Mouse (Mus musculus): ENCODE measurements around the gene Gpr107. TPM values are rescaled to one million over a fixed set of nuclear protein-coding genes. Genes with fewer than 3 reads are reported as not detected.

The Gpr107 gene
- total and polyA plus RNA-seq, 2 experiments from 2014 or later = 24.0 to 40.8 TPM

DNA sequence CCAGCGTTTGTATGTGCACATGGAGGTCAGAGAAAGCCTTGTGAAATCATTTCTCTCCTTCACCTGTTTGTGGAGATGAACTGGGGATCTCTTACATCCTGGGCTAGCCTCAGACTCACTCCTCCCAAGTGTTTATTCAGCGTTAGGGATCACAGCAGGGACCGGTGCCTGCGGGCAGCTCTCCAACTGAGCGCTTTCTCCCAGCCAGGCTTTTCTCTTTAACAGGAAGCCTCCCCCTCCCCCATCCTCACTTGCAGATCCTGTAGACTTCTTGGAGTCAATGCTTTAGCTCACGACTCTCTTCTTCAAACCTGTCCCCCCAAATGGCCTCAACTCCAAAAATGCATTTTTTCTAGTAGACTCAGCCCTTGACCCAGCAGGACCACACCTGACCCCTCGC lies 89.5 kb downstream of the Gpr107 start:
- DNase-seq (peak; percentile 39), ATAC-seq (no peak)
- Histone ChIP-seq H3K27ac (ENCODE audit: low read depth, low read length) (no peak overlapping the region), H3K4me1 (ENCODE audit: insufficient read depth) (0 out of 2 replicates have a peak, but pooled peaks cover 6% of the 10 kb centered on the region), H3K4me2 (ENCODE audit: low read depth) (no peak overlapping the region), H3K27me3 (ENCODE audit: insufficient read depth, low read length) (no peaks in the 10 kb centered on the region; the same call in 1 of the 2 replicates), H3K36me3 (ENCODE audit: insufficient read depth) (no peaks in the 10 kb centered on the region), H3K9ac (no peak overlapping the region), H3K9me3 (ENCODE audit: low read length) (no peaks in the 10 kb centered on the region), H3K4me3 (ENCODE audit: low read depth, low read length) (no peak overlapping the region)
- TF ChIP-seq CTCF (IDR thresholded peaks at IDR 0.05; ENCODE audit: low read depth) = no peak
- 5% methylated on average over 7 of the region's 7 CpGs for WGBS

- Histone ChIP-seq H3K4me2 (ENCODE audit: low read depth) (no peak overlapping the region), H3K27me3 (ENCODE audit: insufficient read depth, low read length) (no peaks in the 10 kb centered on the region; the same call in 1 of the 2 replicates), H3K9ac (no peak overlapping the region), H3K9me3 (ENCODE audit: low read length) (no peaks in the 10 kb centered on the region), H3K27ac (ENCODE audit: low read depth, low read length) (no peak overlapping the region), H3K4me3 (ENCODE audit: low read depth, low read length) (no peak overlapping the region), H3K36me3 (ENCODE audit: insufficient read depth) (peaks cover 10% of the 10 kb centered on the region; the same call in 1 of the 2 replicates), H3K4me1 (ENCODE audit: insufficient read depth) (peaks cover 22% of the 10 kb centered on the region)
- 69% methylated on average over 8 of the region's 8 CpGs for WGBS
- no peak for TF ChIP-seq CTCF (IDR thresholded peaks at IDR 0.05; ENCODE audit: low read depth)
- DNase-seq (no peak), ATAC-seq (no peak)
Measured at GRCm38 (mm10) chr2:31244216-31244615, 92.1 kb downstream of the Gpr107 start.

- 13% methylated on average over 5 of the region's 5 CpGs for whole genome bisulfite sequencing
- Histone ChIP-seq H3K9ac (peak overlapping the region; percentile 93), H3K9me3 (ENCODE audit: low read length) (no peaks in the 10 kb centered on the region), H3K27ac (ENCODE audit: low read depth, low read length) (peak overlapping the region; percentile 83), H3K4me3 (ENCODE audit: low read depth, low read length) (peak overlapping the region; percentile 93), H3K4me2 (ENCODE audit: low read depth) (peak overlapping the region; percentile 85), H3K27me3 (ENCODE audit: insufficient read depth, low read length) (no peaks in the 10 kb centered on the region; the same call in 1 of the 2 replicates), H3K36me3 (ENCODE audit: insufficient read depth) (peaks cover 10% of the 10 kb centered on the region; the same call in 1 of the 2 replicates), H3K4me1 (ENCODE audit: insufficient read depth) (peaks cover 22% of the 10 kb centered on the region)
- TF ChIP-seq CTCF (IDR thresholded peaks at IDR 0.05; ENCODE audit: low read depth) = no peak
- ATAC-seq = no peak
- no peak for DNase-seq
Measured at GRCm38 (mm10) chr2:31245051-31245450, 92.9 kb downstream of the Gpr107 start.

GRCm38 (mm10) chr2:31245491-31246141 lies 93.5 kb downstream of the Gpr107 start, which contains the start of gene Ncs1:
Gene Ncs1, plus strand, starts transcription at chr2:31245823.
- ATAC-seq = peak; percentile 94
- WGBS = 1% methylated on average over 80 of the region's 89 CpGs
- peaks cover 22% of the 10 kb centered on the region for H3K4me1 ChIP-seq (ENCODE audit: insufficient read depth)

DNA sequence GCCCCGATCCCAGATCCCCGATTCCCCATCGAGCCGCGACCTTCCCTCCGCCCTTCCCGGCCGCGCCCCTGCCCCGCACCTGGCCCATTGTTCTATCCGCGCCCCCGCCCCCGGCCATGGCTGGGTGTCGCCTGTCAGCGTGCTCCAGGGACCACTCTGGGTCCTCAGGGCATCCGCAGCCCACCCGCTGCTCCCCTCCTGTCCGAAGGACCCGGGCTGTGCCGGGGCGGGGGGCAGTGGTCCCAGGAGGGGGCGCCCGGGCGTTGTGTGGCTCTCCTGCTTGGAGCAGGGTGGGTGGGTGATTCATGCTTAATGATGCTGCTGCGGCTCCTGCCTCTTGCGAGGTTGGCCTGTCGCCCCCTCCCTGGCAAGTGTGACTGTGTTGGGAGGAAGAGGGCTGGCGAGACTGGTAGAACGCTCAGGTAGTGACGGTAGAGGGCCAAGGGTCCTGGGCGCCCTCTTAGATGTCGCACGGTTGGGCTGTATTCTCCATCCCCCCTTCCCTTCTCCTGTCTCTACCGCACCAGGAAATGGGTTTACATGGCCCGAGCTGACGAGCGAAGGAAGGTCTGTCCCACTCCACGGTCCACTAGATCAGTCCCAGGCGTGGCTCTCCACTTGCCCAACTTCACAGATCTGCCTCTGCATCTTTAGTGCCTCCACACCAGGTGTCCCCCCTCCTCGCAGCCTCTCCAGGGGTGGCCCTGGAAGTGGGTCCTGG lies 94.3 kb downstream of the Gpr107 start:
- H3K4me3 ChIP-seq (ENCODE audit: low read depth, low read length) = peak overlapping the region; percentile 93
- peak; percentile 43 for TF ChIP-seq CTCF (IDR thresholded peaks at IDR 0.05; ENCODE audit: low read depth)

More at GRCm38 (mm10) chr2:31245491-31246141, 93.5 kb downstream of the Gpr107 start, which contains the start of gene Ncs1:
- Histone ChIP-seq H3K36me3 (ENCODE audit: insufficient read depth) (peaks cover 10% of the 10 kb centered on the region; the same call in 1 of the 2 replicates), H3K4me2 (ENCODE audit: low read depth) (peak within 1 kb of the TSS; percentile 85), H3K27me3 (ENCODE audit: insufficient read depth, low read length) (no peaks in the 10 kb centered on the region; the same call in 1 of the 2 replicates), H3K4me3 (ENCODE audit: low read depth, low read length) (peak within 1 kb of the TSS; percentile 93), H3K9ac (peak within 1 kb of the TSS; percentile 93), H3K9me3 (ENCODE audit: low read length) (no peaks in the 10 kb centered on the region), H3K27ac (ENCODE audit: low read depth, low read length) (peak within 1 kb of the TSS; percentile 83)
- peak; percentile 88 for DNase-seq
- peak; percentile 46 for TF ChIP-seq CTCF (IDR thresholded peaks at IDR 0.05; ENCODE audit: low read depth)

DNA sequence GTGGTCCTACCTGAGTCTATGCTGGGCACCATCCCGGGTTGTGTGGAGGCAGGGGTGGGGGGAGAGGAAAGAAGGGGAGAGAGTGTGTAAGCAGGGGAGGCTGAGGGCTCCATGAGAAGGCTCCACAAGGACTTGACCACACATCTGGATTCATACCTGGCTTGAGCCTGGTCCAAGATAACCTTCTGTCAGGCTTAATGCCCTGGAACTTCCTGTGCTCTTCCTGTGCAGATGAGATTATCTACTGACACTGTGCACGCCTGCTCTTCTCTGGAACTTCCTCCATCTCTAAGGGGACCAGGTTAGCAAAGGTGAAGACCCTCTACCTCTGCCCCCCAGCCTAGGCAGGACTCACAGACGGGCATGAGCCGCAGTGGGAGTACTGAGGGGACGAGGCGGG lies 96.7 kb downstream of the Gpr107 start:
- no peak overlapping the region for H3K27ac ChIP-seq (ENCODE audit: low read depth, low read length)
- DNase-seq (no peak), ATAC-seq (no peak)
- no peaks in the 10 kb centered on the region for H3K9me3 ChIP-seq (ENCODE audit: low read length)
- no peak overlapping the region for H3K9ac ChIP-seq
- TF ChIP-seq CTCF (IDR thresholded peaks at IDR 0.05; ENCODE audit: low read depth) = no peak
- H3K36me3 ChIP-seq (ENCODE audit: insufficient read depth) = peaks cover 10% of the 10 kb centered on the region; the same call in 1 of the 2 replicates
- H3K4me1 ChIP-seq (ENCODE audit: insufficient read depth) = peaks cover 22% of the 10 kb centered on the region
- H3K27me3 ChIP-seq (ENCODE audit: insufficient read depth, low read length) = no peaks in the 10 kb centered on the region; the same call in 1 of the 2 replicates
- WGBS = 91% methylated on average over 6 of the region's 6 CpGs
- no peak overlapping the region for H3K4me2 ChIP-seq (ENCODE audit: low read depth)
- H3K4me3 ChIP-seq (ENCODE audit: low read depth, low read length) = no peak overlapping the region

More for the DNA sequence above, 94.3 kb downstream of the Gpr107 start:
- no peaks in the 10 kb centered on the region for H3K9me3 ChIP-seq (ENCODE audit: low read length)
- WGBS = 1% methylated on average over 36 of the region's 41 CpGs
- ATAC-seq = peak; percentile 44
- H3K9ac ChIP-seq = peak overlapping the region; percentile 93
- H3K4me2 ChIP-seq (ENCODE audit: low read depth) = peak overlapping the region; percentile 85
- no peaks in the 10 kb centered on the region; the same call in 1 of the 2 replicates for H3K27me3 ChIP-seq (ENCODE audit: insufficient read depth, low read length)
- H3K27ac ChIP-seq (ENCODE audit: low read depth, low read length) = peak overlapping the region; percentile 83
- H3K36me3 ChIP-seq (ENCODE audit: insufficient read depth) = peaks cover 10% of the 10 kb centered on the region; the same call in 1 of the 2 replicates
- peaks cover 22% of the 10 kb centered on the region for H3K4me1 ChIP-seq (ENCODE audit: insufficient read depth)
- peak; percentile 59 for DNase-seq

All from forebrain, postnatal 0 days (tissue).